Mouse (Mus musculus): ENCODE results near the gene Mrpl41.

DNA sequence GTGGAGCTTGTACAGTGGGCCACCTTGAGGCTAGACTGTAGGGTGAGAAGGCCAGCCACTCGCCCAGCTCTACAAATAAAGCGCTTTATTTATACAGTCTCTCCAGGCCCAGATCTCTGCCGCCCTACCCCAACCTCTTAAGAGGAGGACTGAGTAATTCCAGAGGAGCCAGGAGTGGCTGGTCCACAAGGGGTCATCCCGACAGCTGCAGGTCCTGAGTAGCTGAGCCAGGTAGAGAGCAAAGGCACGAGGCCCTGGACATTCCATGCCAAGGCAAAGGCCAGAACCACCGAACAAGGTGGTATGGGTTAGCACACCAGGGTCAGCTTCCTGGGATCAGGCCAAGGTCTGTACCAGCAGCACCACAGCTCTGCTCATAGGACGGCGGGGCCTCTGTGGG is 49.6 kb downstream of the Mrpl41 start:
- TF ChIP-seq CTCF (IDR thresholded peaks at IDR 0.05; ENCODE audit: low read depth, low read length) (no peak), POLR2A (IDR thresholded peaks at IDR 0.05; ENCODE audit: borderline replicate concordance, low read depth, low read length) (no peak)
